22 mouse cellular contexts compared by ENCODE assay signal in the genomic region with DNA sequence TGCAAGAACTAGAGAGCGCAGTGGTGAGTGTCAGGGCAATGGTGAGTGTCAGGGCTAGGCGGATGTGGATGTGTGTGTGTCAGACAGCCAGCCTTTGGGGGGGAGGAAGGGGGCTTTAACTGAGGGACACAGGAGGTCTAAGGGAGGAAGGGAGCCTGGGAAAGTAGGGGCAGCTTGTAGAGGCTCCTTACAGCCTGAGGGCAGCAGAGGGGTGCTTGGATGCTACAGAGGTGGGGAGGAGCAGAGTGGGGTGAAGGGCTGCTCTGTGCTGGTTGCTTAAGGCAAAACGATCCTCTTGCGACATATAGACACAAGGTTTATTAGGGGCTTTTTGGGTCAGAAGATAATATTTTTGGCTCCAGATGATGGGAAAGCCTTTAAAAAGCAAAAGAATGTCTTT. TPM values are rescaled to one million over a fixed set of nuclear protein-coding genes. Genes with fewer than 3 reads are reported as not detected.
DNase-seq lines count a peak whose midpoint lies in the region; ATAC-seq lines count a peak whose summit lies in the region.
"Had no signal": no experiment of that assay in that cellular context is flagged by ENCODE, and none has a peak within 500 bp of the region (broad histone marks: within the 10 kb centered on the region; RNA-seq: fewer than 3 reads in every experiment).

No protein-coding gene starts in this region.

- 82% methylated on average over 4 of the region's 4 CpGs for WGBS in hindbrain, embryonic 14.5 days
- 77% methylated on average over 4 of the region's 4 CpGs for WGBS in hindbrain, embryonic 16.5 days
- WGBS in neural tube, embryonic 13.5 days: 73% methylated on average over 4 of the region's 4 CpGs
- 54% methylated on average over 4 of the region's 4 CpGs for WGBS in midbrain, embryonic 16.5 days

- no peaks in the 10 kb centered on the region for H3K9me3 ChIP-seq in hindbrain, embryonic 14.5 days (ENCODE audit: control insufficient read depth, low read length)
- no peaks in the 10 kb centered on the region for H3K9me3 ChIP-seq in hindbrain, embryonic 16.5 days (ENCODE audit: control insufficient read depth, low read length)
- no peaks in the 10 kb centered on the region for H3K9me3 ChIP-seq in neural tube, embryonic 13.5 days
- no peaks in the 10 kb centered on the region for H3K9me3 ChIP-seq in midbrain, embryonic 16.5 days (replicated peaks; ENCODE audit: control insufficient read depth, low read length, poor library complexity, severe bottlenecking)
- H3K9me3 ChIP-seq: forebrain, embryonic 12.5 days had no signal

- H3K36me3 ChIP-seq in hindbrain, embryonic 14.5 days (replicated peaks; ENCODE audit: control insufficient read depth, insufficient read depth): peaks cover 33% of the 10 kb centered on the region
- no peaks in the 10 kb centered on the region for H3K36me3 ChIP-seq in hindbrain, embryonic 16.5 days (ENCODE audit: control insufficient read depth, insufficient read depth, low read length)
- H3K36me3 ChIP-seq in neural tube, embryonic 13.5 days: peaks cover 28% of the 10 kb centered on the region
- no peaks in the 10 kb centered on the region for H3K36me3 ChIP-seq in midbrain, embryonic 16.5 days (ENCODE audit: control insufficient read depth, insufficient read depth, low read length)

- ATAC-seq in hindbrain, embryonic 14.5 days (ENCODE audit: low FRiP score): no peak
- no peak for ATAC-seq in hindbrain, embryonic 16.5 days
- ATAC-seq in neural tube, embryonic 13.5 days (ENCODE audit: low read depth): no peak
- ATAC-seq in midbrain, embryonic 16.5 days: no peak
- ATAC-seq: activated CD4-positive, CD25-positive, alpha-beta regulatory T cell, adult 4 months; Patski had no signal

- no peak overlapping the region; the same call in 1 of the 2 replicates for H3K9ac ChIP-seq in hindbrain, embryonic 14.5 days
- no peak overlapping the region for H3K9ac ChIP-seq in hindbrain, embryonic 16.5 days (ENCODE audit: low read depth, low read length)
- no peak overlapping the region for H3K9ac ChIP-seq in neural tube, embryonic 13.5 days
- H3K9ac ChIP-seq in midbrain, embryonic 16.5 days (ENCODE audit: low read depth, low read length): no peak overlapping the region
- H3K9ac ChIP-seq: forebrain, embryonic 12.5 days; lung, embryonic 14.5 days had no signal

- 0 out of 2 replicates have a peak overlapping the region, but pooled peaks have one; percentile 41 for H3K27ac ChIP-seq in hindbrain, embryonic 14.5 days
- H3K27ac ChIP-seq in hindbrain, embryonic 16.5 days (ENCODE audit: low read depth, low read length): no peak overlapping the region
- peak overlapping the region; percentile 33; the same call in 1 of the 2 replicates for H3K27ac ChIP-seq in neural tube, embryonic 13.5 days (replicated peaks)
- H3K27ac ChIP-seq in midbrain, embryonic 16.5 days (ENCODE audit: low read length): peak overlapping the region; percentile 50
- H3K27ac ChIP-seq: forebrain, embryonic 12.5 days had no signal

- no peaks in the 10 kb centered on the region for H3K27me3 ChIP-seq in hindbrain, embryonic 14.5 days (ENCODE audit: control insufficient read depth, insufficient read depth, low read length)
- H3K27me3 ChIP-seq in hindbrain, embryonic 16.5 days (replicated peaks; ENCODE audit: control insufficient read depth, insufficient read depth, low read length): no peaks in the 10 kb centered on the region
- no peaks in the 10 kb centered on the region for H3K27me3 ChIP-seq in neural tube, embryonic 13.5 days
- H3K27me3 ChIP-seq in midbrain, embryonic 16.5 days (ENCODE audit: control insufficient read depth, insufficient read depth, low read depth, low read length): no peaks in the 10 kb centered on the region
- H3K27me3 ChIP-seq: forebrain, embryonic 12.5 days; Patski had no signal

- no peak overlapping the region for H3K4me3 ChIP-seq in hindbrain, embryonic 14.5 days (replicated peaks; ENCODE audit: low read length)
- no peak overlapping the region for H3K4me3 ChIP-seq in hindbrain, embryonic 16.5 days (ENCODE audit: low read length)
- no peak overlapping the region for H3K4me3 ChIP-seq in neural tube, embryonic 13.5 days
- H3K4me3 ChIP-seq in midbrain, embryonic 16.5 days (ENCODE audit: low read depth, low read length): no peak overlapping the region
- H3K4me3 ChIP-seq: forebrain, embryonic 12.5 days had no signal

- no peak for DNase-seq in hindbrain, embryonic 14.5 days (ENCODE audit: low spot score)
- DNase-seq in neural tube, embryonic 10.5 days (ENCODE audit: extremely low spot score, low spot score): no peak
- DNase-seq in right cerebral cortex, postnatal 4 days: no peak
- no peak for DNase-seq in heart, adult 9 months (ENCODE audit: low spot score in 2 of 2)
- DNase-seq: adrenal gland, postnatal 36 days; cerebellum, adult 9-11 months; kidney, adult 2 months; layer of hippocampus, postnatal 36 days; lung, embryonic 14.5 days; spleen, adult 18-20 months; thymus, adult 2 months had no signal

- H3K4me1 ChIP-seq in hindbrain, embryonic 14.5 days (replicated peaks; ENCODE audit: control insufficient read depth, insufficient read depth, low read length): 0 out of 2 replicates have a peak, but pooled peaks cover 4% of the 10 kb centered on the region
- no peaks in the 10 kb centered on the region for H3K4me1 ChIP-seq in hindbrain, embryonic 16.5 days (ENCODE audit: control insufficient read depth, insufficient read depth, low read depth, low read length)
- peaks cover 16% of the 10 kb centered on the region; the same call in 1 of the 2 replicates for H3K4me1 ChIP-seq in neural tube, embryonic 13.5 days (replicated peaks)
- H3K4me1 ChIP-seq in midbrain, embryonic 16.5 days (ENCODE audit: control insufficient read depth, insufficient read depth, low read length): peaks cover 3% of the 10 kb centered on the region

- no peak overlapping the region for H3K4me2 ChIP-seq in hindbrain, embryonic 14.5 days (replicated peaks)
- H3K4me2 ChIP-seq in hindbrain, embryonic 16.5 days (ENCODE audit: low read length): no peak overlapping the region
- no peak overlapping the region for H3K4me2 ChIP-seq in neural tube, embryonic 13.5 days
- H3K4me2 ChIP-seq in midbrain, embryonic 16.5 days (ENCODE audit: low read length): no peak overlapping the region
- H3K4me2 ChIP-seq: forebrain, embryonic 12.5 days; lung, embryonic 14.5 days had no signal

RNA-seq across cellular contexts. Expression of gene Manbal, which starts 17.4 kb away (rescaled TPM):
- polyA plus RNA-seq in hindbrain, embryonic 14.5 days (2014; fragmentation: Nextera tagmentation; extraction: Ambion mirVana): 53.3 and 58.1 TPM in 2 replicates
- 120 and 123 TPM in 2 replicates for polyA plus RNA-seq in hindbrain, embryonic 16.5 days (2015; fragmentation: Nextera tagmentation; extraction: Ambion mirVana)
- polyA plus RNA-seq in neural tube, embryonic 13.5 days (2015; fragmentation: Nextera tagmentation; extraction: Ambion mirVana): 77.6 and 89.9 TPM in 2 replicates
- 94.6 and 111 TPM in 2 replicates for polyA plus RNA-seq in midbrain, embryonic 16.5 days (2015; fragmentation: Nextera tagmentation; extraction: Ambion mirVana)

RNA-seq across cellular contexts. Expression of gene Src, which starts 33.4 kb away (rescaled TPM):
- polyA plus RNA-seq in hindbrain, embryonic 14.5 days (2014; fragmentation: Nextera tagmentation; extraction: Ambion mirVana): 24.8 and 30.1 TPM in 2 replicates
- polyA plus RNA-seq in hindbrain, embryonic 16.5 days (2015; fragmentation: Nextera tagmentation; extraction: Ambion mirVana): 26.5 and 29.9 TPM in 2 replicates
- polyA plus RNA-seq in neural tube, embryonic 13.5 days (2015; fragmentation: Nextera tagmentation; extraction: Ambion mirVana): 32.0 and 32.5 TPM in 2 replicates
- 32.5 and 33.2 TPM in 2 replicates for polyA plus RNA-seq in midbrain, embryonic 16.5 days (2015; fragmentation: Nextera tagmentation; extraction: Ambion mirVana)

RNA-seq across cellular contexts. Expression of gene Ghrh, which starts 37.5 kb away (rescaled TPM):
- polyA plus RNA-seq in hindbrain, embryonic 14.5 days (2014; fragmentation: Nextera tagmentation; extraction: Ambion mirVana): 0.58 and 0.94 TPM in 2 replicates
- 0.91 and 1.0 TPM in 2 replicates for polyA plus RNA-seq in hindbrain, embryonic 16.5 days (2015; fragmentation: Nextera tagmentation; extraction: Ambion mirVana)
- 0.57 and 0.68 TPM in 2 replicates for polyA plus RNA-seq in neural tube, embryonic 13.5 days (2015; fragmentation: Nextera tagmentation; extraction: Ambion mirVana)
- polyA plus RNA-seq in midbrain, embryonic 16.5 days (2015; fragmentation: Nextera tagmentation; extraction: Ambion mirVana): 2.6 and 2.7 TPM in 2 replicates
- polyA plus RNA-seq: activated CD4-positive, CD25-positive, alpha-beta regulatory T cell, adult 4 months; C2C12; heart, embryonic 14.5 days; kidney, adult 2 months; liver, adult 2 months; lung, embryonic 14.5 days; Patski; stomach, embryonic 14.5 days; urinary bladder, adult 2 months had no signal
